Mouse (Mus musculus) testis, adult 2 months (tissue): ENCODE results near the gene Ccnd1.

ENCODE experiments used
- CTCF ChIP-seq: fragments of 200-500 bp; IDR thresholded peaks from 2 replicates; pipeline ENCODE4 v1.5.1; 2012; ENCODE audit warnings: low read depth, mild to moderate bottlenecking, inconsistent platforms, low read length, moderate library complexity; ENCODE audit not compliant: control insufficient read depth, insufficient read depth, insufficient replicate concordance
- POLR2A ChIP-seq: fragments of 200-500 bp; IDR thresholded peaks from 2 replicates; pipeline ENCODE4 v1.6.1; 2012; ENCODE audit warnings: low read depth, mild to moderate bottlenecking, inconsistent platforms, low read length, moderate library complexity; ENCODE audit not compliant: control insufficient read depth

GRCm38 (mm10) chr7:144973461-144973860 lies 33.7 kb upstream of the Ccnd1 start:
- TF ChIP-seq CTCF, result no peak
- no peak for TF ChIP-seq POLR2A
